Mouse (Mus musculus) limb, embryonic 12.5 days (tissue): ENCODE data around the gene Cyp2j5. TPM values are rescaled to one million over a fixed set of nuclear protein-coding genes. Genes with fewer than 3 reads are reported as not detected.
A peak's percentile ranks its signal among the peaks of the same experiment; 100 is the strongest.

ENCODE experiments used
- ATAC-seq: fragments of 200-750 bp; cut with Nextera tagmentation; 2 replicates; pipeline ENCODE4 v1.8.0; 2017; ENCODE audit warnings: low read depth, moderate TSS enrichment; ENCODE audit not compliant: insufficient number of reproducible peaks, insufficient read depth, low FRiP score, low TSS enrichment
- H3K27ac ChIP-seq: fragments of 300-500 bp; sonication (generic); 2 replicates; pipeline ENCODE4 v1.5.1; 2016; ENCODE audit warnings: mild to moderate bottlenecking, moderate library complexity
- H3K27me3 ChIP-seq: fragments of 300-500 bp; sonication (generic); 2 replicates; pipeline ENCODE4 v1.6.1; 2016; ENCODE audit warnings: mild to moderate bottlenecking, moderate library complexity
- H3K36me3 ChIP-seq: fragments of 300-500 bp; sonication (generic); 2 replicates; pipeline ENCODE4 v1.6.1; 2016; ENCODE audit warnings: mild to moderate bottlenecking, moderate library complexity
- H3K4me1 ChIP-seq: fragments of 300-500 bp; sonication (generic); replicated peaks from 2 replicates; pipeline ENCODE4 v1.6.1; 2016
- H3K4me2 ChIP-seq: fragments of 300-500 bp; sonication (generic); 2 replicates; pipeline ENCODE4 v1.6.1; 2016; ENCODE audit warnings: mild to moderate bottlenecking, moderate library complexity
- H3K4me3 ChIP-seq: fragments of 300-500 bp; sonication (generic); replicated peaks from 2 replicates; pipeline ENCODE4 v1.5.1; 2016; ENCODE audit warnings: mild to moderate bottlenecking
- H3K9ac ChIP-seq: fragments of 300-500 bp; sonication (generic); replicated peaks from 2 replicates; pipeline ENCODE4 v1.6.1; 2016; ENCODE audit warnings: mild to moderate bottlenecking, moderate library complexity
- H3K9me3 ChIP-seq: fragments of 300-500 bp; sonication (generic); 2 replicates; pipeline ENCODE4 v1.6.1; 2016; ENCODE audit warnings: mild to moderate bottlenecking, moderate library complexity
- WGBS: fragments of 180-500 bp; shearing (Covaris S2); methylation state at CpG from one replicate; pipeline ENCODE4 v1.1.7; 2016; 5-methylcytosine and 5-hydroxymethylcytosine counted together
- polyA plus RNA-seq: library from polyadenylated mRNA; unstranded; fragments of >200 nt; fragmentation: Nextera tagmentation; extraction: Ambion mirVana; gene quantifications from 2 replicates; pipeline ENCODE4 v1.2.1, GENCODE M21; 2016

Gene Cyp2j5
- not detected in 2 replicates for polyA plus RNA-seq

GRCm38 (mm10) chr4:96663991-96664390 is at the start of gene Cyp2j5:
Gene Cyp2j5 (minus strand): TSS chr4:96664154.
- no peak within 1 kb of the TSS for H3K27ac ChIP-seq
- no peaks in the 10 kb centered on the region for H3K4me1 ChIP-seq
- no peak for ATAC-seq
- no peak within 1 kb of the TSS for H3K4me3 ChIP-seq
- no peaks in the 10 kb centered on the region for H3K9me3 ChIP-seq
- WGBS = 96% methylated on average over 2 of the region's 2 CpGs
- no peaks in the 10 kb centered on the region for H3K36me3 ChIP-seq
- H3K9ac ChIP-seq = no peak within 1 kb of the TSS
- H3K4me2 ChIP-seq = no peak within 1 kb of the TSS
- no peaks in the 10 kb centered on the region for H3K27me3 ChIP-seq

- Histone ChIP-seq H3K4me2 (no peak overlapping the region), H3K27me3 (no peaks in the 10 kb centered on the region), H3K4me1 (no peaks in the 10 kb centered on the region), H3K27ac (no peak overlapping the region), H3K4me3 (no peak overlapping the region), H3K36me3 (no peaks in the 10 kb centered on the region), H3K9me3 (no peaks in the 10 kb centered on the region), H3K9ac (no peak overlapping the region)
- ATAC-seq = no peak
- 62% methylated on average over 2 of the region's 2 CpGs for WGBS
Observed at GRCm38 (mm10) chr4:96705281-96705951, 41.5 kb upstream of the Cyp2j5 start.

- Histone ChIP-seq H3K9ac (no peak overlapping the region), H3K36me3 (no peaks in the 10 kb centered on the region), H3K4me1 (peaks cover 9% of the 10 kb centered on the region; the same call in 1 of the 2 replicates), H3K9me3 (no peaks in the 10 kb centered on the region), H3K27me3 (no peaks in the 10 kb centered on the region), H3K4me3 (no peak overlapping the region), H3K4me2 (no peak overlapping the region), H3K27ac (no peak overlapping the region)
- no peak for ATAC-seq
- 59% methylated on average over 5 of the region's 5 CpGs for WGBS
Observed at GRCm38 (mm10) chr4:96698218-96698561, 34.2 kb upstream of the Cyp2j5 start.

GRCm38 (mm10) chr4:96697511-96698217 is 33.7 kb upstream of the Cyp2j5 start:
- H3K4me3 ChIP-seq = no peak overlapping the region
- H3K36me3 ChIP-seq = no peaks in the 10 kb centered on the region
- no peak overlapping the region for H3K9ac ChIP-seq
- no peak overlapping the region for H3K27ac ChIP-seq
- H3K27me3 ChIP-seq = no peaks in the 10 kb centered on the region
- no peak overlapping the region for H3K4me2 ChIP-seq
- 77% methylated on average over 15 of the region's 15 CpGs for WGBS
- peaks cover 9% of the 10 kb centered on the region; the same call in 1 of the 2 replicates for H3K4me1 ChIP-seq
- no peaks in the 10 kb centered on the region for H3K9me3 ChIP-seq
- ATAC-seq = no peak

GRCm38 (mm10) chr4:96696614-96697360 is 32.8 kb upstream of the Cyp2j5 start:
- Histone ChIP-seq H3K4me3 (no peak overlapping the region), H3K9me3 (no peaks in the 10 kb centered on the region), H3K4me1 (peaks cover 9% of the 10 kb centered on the region; the same call in 1 of the 2 replicates), H3K9ac (no peak overlapping the region), H3K36me3 (no peaks in the 10 kb centered on the region), H3K27ac (no peak overlapping the region), H3K27me3 (no peaks in the 10 kb centered on the region), H3K4me2 (peak overlapping the region; percentile 30; the same call in 1 of the 2 replicates)
- peak; percentile 61; the same call in 1 of the 2 replicates for ATAC-seq
- 32% methylated on average over 13 of the region's 13 CpGs for WGBS

GRCm38 (mm10) chr4:96687358-96687803 is 23.4 kb upstream of the Cyp2j5 start:
- WGBS = 38% methylated on average over 2 of the region's 2 CpGs
- no peaks in the 10 kb centered on the region for H3K27me3 ChIP-seq
- H3K27ac ChIP-seq = no peak overlapping the region
- no peak for ATAC-seq
- H3K4me2 ChIP-seq = no peak overlapping the region
- no peak overlapping the region for H3K9ac ChIP-seq
- H3K4me3 ChIP-seq = no peak overlapping the region
- H3K36me3 ChIP-seq = no peaks in the 10 kb centered on the region
- H3K4me1 ChIP-seq = no peaks in the 10 kb centered on the region
- no peaks in the 10 kb centered on the region for H3K9me3 ChIP-seq

- H3K4me1 ChIP-seq = no peaks in the 10 kb centered on the region
- H3K27me3 ChIP-seq = no peaks in the 10 kb centered on the region
- 48% methylated on average over 2 of the region's 2 CpGs for WGBS
- ATAC-seq = no peak
- H3K9me3 ChIP-seq = no peaks in the 10 kb centered on the region
- no peak overlapping the region for H3K27ac ChIP-seq
- no peak overlapping the region for H3K4me2 ChIP-seq
- H3K4me3 ChIP-seq = no peak overlapping the region
- H3K9ac ChIP-seq = no peak overlapping the region
- no peaks in the 10 kb centered on the region for H3K36me3 ChIP-seq
Observed at GRCm38 (mm10) chr4:96683474-96683873, 19.5 kb upstream of the Cyp2j5 start.

GRCm38 (mm10) chr4:96680966-96681365 is 17.0 kb upstream of the Cyp2j5 start:
- Histone ChIP-seq H3K27me3 (no peaks in the 10 kb centered on the region), H3K36me3 (no peaks in the 10 kb centered on the region)
- ATAC-seq = no peak

GRCm38 (mm10) chr4:96680233-96680632 is 16.3 kb upstream of the Cyp2j5 start:
- H3K36me3 ChIP-seq = no peaks in the 10 kb centered on the region
- WGBS = 15% methylated on average over 1 of the region's 1 CpGs
- no peak overlapping the region for H3K4me3 ChIP-seq
- H3K9ac ChIP-seq = no peak overlapping the region
- no peak overlapping the region for H3K4me2 ChIP-seq
- no peaks in the 10 kb centered on the region for H3K27me3 ChIP-seq
- no peaks in the 10 kb centered on the region for H3K9me3 ChIP-seq
- H3K4me1 ChIP-seq = no peaks in the 10 kb centered on the region
- no peak for ATAC-seq
- no peak overlapping the region for H3K27ac ChIP-seq

More at GRCm38 (mm10) chr4:96680966-96681365, 17.0 kb upstream of the Cyp2j5 start:
- H3K27ac ChIP-seq = no peak overlapping the region
- no peaks in the 10 kb centered on the region for H3K9me3 ChIP-seq
- H3K4me2 ChIP-seq = no peak overlapping the region
- no peak overlapping the region for H3K4me3 ChIP-seq
- no peaks in the 10 kb centered on the region for H3K4me1 ChIP-seq
- no peak overlapping the region for H3K9ac ChIP-seq

- H3K4me1 ChIP-seq = no peaks in the 10 kb centered on the region
- no peak for ATAC-seq
- WGBS = 92% methylated on average over 1 of the region's 1 CpGs
- H3K27ac ChIP-seq = no peak overlapping the region
- H3K9me3 ChIP-seq = no peaks in the 10 kb centered on the region
- no peak overlapping the region for H3K4me2 ChIP-seq
- H3K4me3 ChIP-seq = no peak overlapping the region
- H3K9ac ChIP-seq = no peak overlapping the region
- no peaks in the 10 kb centered on the region for H3K36me3 ChIP-seq
- H3K27me3 ChIP-seq = no peaks in the 10 kb centered on the region
Observed at GRCm38 (mm10) chr4:96664668-96665454, 907 bp upstream of the Cyp2j5 start.

- Histone ChIP-seq H3K36me3 (no peaks in the 10 kb centered on the region), H3K4me1 (no peaks in the 10 kb centered on the region), H3K4me2 (no peak overlapping the region), H3K27ac (no peak overlapping the region), H3K9me3 (no peaks in the 10 kb centered on the region), H3K9ac (no peak overlapping the region), H3K4me3 (no peak overlapping the region), H3K27me3 (no peaks in the 10 kb centered on the region)
- 74% methylated on average over 1 of the region's 1 CpGs for WGBS
- no peak for ATAC-seq
Observed at GRCm38 (mm10) chr4:96635455-96635854, 28.5 kb downstream of the Cyp2j5 start.
